Mouse (Mus musculus) C2C12 (cell line): ENCODE results near the gene Insyn1. TPM values are rescaled to one million over a fixed set of nuclear protein-coding genes. Genes with fewer than 3 reads are reported as not detected.

Source experiments
- H3K27me3 ChIP-seq: one replicate; pipeline ENCODE4 v1.6.1; 2011; ENCODE audit not compliant: control insufficient read depth, insufficient read depth, insufficient read length
- H3K36me3 ChIP-seq: one replicate; pipeline ENCODE4 v1.6.1; 2011; ENCODE audit not compliant: control insufficient read depth, insufficient read depth
- H3K4me3 ChIP-seq: one replicate; pipeline ENCODE4 v1.5.1; 2011; ENCODE audit warnings: mild to moderate bottlenecking, control low read depth; ENCODE audit not compliant: poor library complexity, insufficient read depth, severe bottlenecking
- H3K79me2 ChIP-seq: one replicate; pipeline ENCODE4 v1.6.1; 2011; ENCODE audit not compliant: control insufficient read depth, insufficient read depth
- H3K79me3 ChIP-seq: one replicate; pipeline ENCODE4 v1.6.1; 2011; ENCODE audit warnings: low read depth, control low read depth
- H3ac ChIP-seq: one replicate; pipeline ENCODE3; 2011; ENCODE audit warnings: low read depth; ENCODE audit not compliant: control insufficient read depth, insufficient read length
- CEBPB ChIP-seq: IDR thresholded peaks from one replicate; pipeline ENCODE4 v1.6.1; 2011; ENCODE audit warnings: low read depth, mild to moderate bottlenecking, control low read depth, moderate library complexity
- CTCF ChIP-seq: IDR thresholded peaks from one replicate; pipeline ENCODE4 v1.5.1; 2011; ENCODE audit not compliant: control insufficient read depth, insufficient read depth, insufficient read length
- FOSL1 ChIP-seq: IDR thresholded peaks from one replicate; pipeline ENCODE4 v1.8.0; 2011; ENCODE audit warnings: mild to moderate bottlenecking, low read length; ENCODE audit not compliant: poor library complexity, insufficient read depth, severe bottlenecking
- MAX ChIP-seq: IDR thresholded peaks from one replicate; pipeline ENCODE4 v1.6.1; 2011; ENCODE audit warnings: mild to moderate bottlenecking, control low read depth
- MYOD1 ChIP-seq: IDR thresholded peaks from one replicate; pipeline ENCODE4 v1.6.1; 2011; ENCODE audit warnings: low read depth; ENCODE audit not compliant: control insufficient read depth, insufficient read length
- MYOG ChIP-seq: IDR thresholded peaks from one replicate; pipeline ENCODE4 v1.6.1; 2011; ENCODE audit not compliant: control insufficient read depth, insufficient read length; ENCODE audit errors: extremely low read depth
- USF1 ChIP-seq: IDR thresholded peaks from one replicate; pipeline ENCODE4 v1.6.1; 2011; ENCODE audit warnings: low read depth, mild to moderate bottlenecking, control low read depth, moderate library complexity
- polyA plus RNA-seq: library from polyadenylated mRNA; unstranded; fragments of >200 nt; fragmentation: generic; extraction: Trizol; gene quantifications from one replicate; pipeline ENCODE4 v1.2.1, GENCODE M21; 2012; ENCODE audit warnings: missing spikeins

The Insyn1 gene
- polyA plus RNA-seq, 1 experiment: 23.3 TPM

DNA sequence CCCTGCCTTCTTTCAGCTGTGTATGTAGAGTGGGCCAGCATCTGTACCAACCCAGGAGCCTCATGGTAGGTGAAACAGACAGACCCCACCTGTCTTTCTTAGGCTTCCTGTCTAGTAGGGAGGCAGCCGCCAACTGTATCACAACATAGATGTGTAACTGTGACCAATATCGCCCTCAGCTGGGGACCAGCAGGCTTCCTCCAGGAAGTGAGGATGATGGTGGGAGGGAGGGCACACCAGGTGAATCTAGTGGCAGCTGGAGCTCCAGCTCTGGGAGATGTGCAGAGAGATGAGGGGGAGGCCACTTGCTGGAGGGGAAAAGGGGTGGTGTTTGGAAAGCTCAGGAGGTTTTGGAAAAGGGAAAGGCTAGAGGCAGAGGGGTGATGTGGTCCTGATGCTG is 6.6 kb downstream of the Insyn1 start:
- no peaks in the 10 kb centered on the region for H3K27me3 ChIP-seq
- H3K4me3 ChIP-seq: no peak overlapping the region
- TF ChIP-seq CEBPB: no peak
- no peak for TF ChIP-seq MAX
- no peak for TF ChIP-seq CTCF
- no peak for TF ChIP-seq MYOD1
- TF ChIP-seq USF1: no peak
- TF ChIP-seq MYOG: no peak
- TF ChIP-seq FOSL1: no peak

DNA sequence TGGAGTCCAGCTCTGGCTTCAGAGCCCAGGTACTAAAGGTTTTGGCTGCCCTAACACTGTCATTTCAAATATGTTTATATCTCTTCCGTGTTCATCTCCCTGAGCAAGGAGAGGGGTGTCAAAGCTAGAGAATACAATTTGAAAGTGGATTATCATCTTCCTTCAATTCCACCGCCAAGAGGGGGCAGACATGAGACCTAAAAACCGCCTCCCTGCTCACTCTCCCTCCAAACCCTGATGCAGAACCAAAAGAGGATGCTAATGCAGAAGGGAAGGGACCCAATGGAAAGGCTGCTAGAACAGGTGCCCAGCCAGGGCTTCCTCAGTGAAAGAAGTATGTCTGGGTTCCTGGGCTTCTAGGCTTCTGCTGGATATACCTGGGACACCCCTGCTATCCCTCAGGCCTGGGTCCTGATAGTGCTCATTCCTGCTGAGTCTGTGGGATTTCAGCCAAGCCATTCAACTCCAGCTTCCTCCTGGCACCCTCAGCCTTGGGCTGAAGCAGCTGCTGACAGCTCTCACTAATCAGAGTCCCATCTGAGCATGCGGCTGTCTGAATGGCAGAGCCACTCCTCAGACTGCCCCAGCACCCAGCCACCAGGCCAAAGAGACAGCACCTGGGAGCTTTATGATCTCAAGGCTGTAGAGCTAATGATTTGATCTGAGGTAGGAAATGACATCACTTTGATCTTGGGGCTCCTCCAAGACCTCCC is 8.2 kb downstream of the Insyn1 start:
- peak; percentile 50 for TF ChIP-seq MYOD1
- no peak for TF ChIP-seq USF1
- H3K36me3 ChIP-seq: no peaks in the 10 kb centered on the region
- no peaks in the 10 kb centered on the region for H3K79me2 ChIP-seq
- no peaks in the 10 kb centered on the region for H3K27me3 ChIP-seq
- no peak overlapping the region for H3K4me3 ChIP-seq
- no peak overlapping the region for H3ac ChIP-seq
- H3K79me3 ChIP-seq: no peaks in the 10 kb centered on the region

More for the DNA sequence above, 6.6 kb downstream of the Insyn1 start:
- H3K79me3 ChIP-seq: no peaks in the 10 kb centered on the region
- H3K79me2 ChIP-seq: no peaks in the 10 kb centered on the region
- H3ac ChIP-seq: no peak overlapping the region
- H3K36me3 ChIP-seq: no peaks in the 10 kb centered on the region

DNA sequence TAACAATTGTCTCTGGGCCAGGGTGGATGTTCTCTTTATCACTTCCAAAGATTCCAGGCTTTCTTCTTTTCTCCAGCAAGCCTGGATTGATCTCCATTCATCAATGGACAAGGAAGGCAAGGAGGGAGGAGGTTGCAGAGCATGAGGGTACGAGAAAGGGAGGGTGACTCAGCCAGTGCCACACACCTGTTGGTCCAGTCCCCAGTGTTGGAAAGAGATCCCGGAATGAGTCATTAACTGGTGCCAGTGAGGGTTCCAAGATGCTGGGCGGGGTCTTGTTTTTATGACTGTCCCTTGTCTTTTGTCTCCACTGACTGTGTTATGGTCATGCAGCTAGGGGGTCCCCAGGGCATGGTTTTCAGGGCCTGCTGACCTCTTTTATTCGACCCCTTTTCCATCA is 9.5 kb downstream of the Insyn1 start:
- no peaks in the 10 kb centered on the region for H3K27me3 ChIP-seq
- no peak overlapping the region for H3K4me3 ChIP-seq
- no peak overlapping the region for H3ac ChIP-seq
- H3K79me3 ChIP-seq: no peaks in the 10 kb centered on the region
- TF ChIP-seq FOSL1: peak; percentile 34
- TF ChIP-seq MAX: no peak
- no peak for TF ChIP-seq CEBPB
- TF ChIP-seq MYOD1: peak; percentile 96
- no peak for TF ChIP-seq CTCF
- no peaks in the 10 kb centered on the region for H3K79me2 ChIP-seq
- H3K36me3 ChIP-seq: no peaks in the 10 kb centered on the region

DNA sequence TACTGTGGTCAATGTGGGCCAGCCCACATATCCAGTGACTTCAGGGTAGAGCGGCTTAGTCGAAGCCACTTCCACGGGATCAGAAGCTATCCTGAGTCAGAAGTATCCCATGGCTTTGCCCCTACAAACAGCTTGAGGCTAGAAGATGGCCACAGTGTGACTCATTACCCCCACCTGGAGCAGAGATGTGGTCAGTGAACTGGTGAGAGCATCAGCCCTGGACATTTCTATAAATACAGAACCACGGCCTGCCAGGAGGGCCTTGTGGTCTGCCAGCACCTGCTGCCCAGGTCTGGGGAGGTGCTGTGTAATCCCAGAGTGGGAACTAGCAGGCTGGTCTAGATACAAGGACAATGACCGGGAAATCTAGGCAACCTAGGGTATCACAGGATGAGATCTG is 12.5 kb downstream of the Insyn1 start:
- Histone ChIP-seq H3K79me3 (no peaks in the 10 kb centered on the region), H3ac (no peak overlapping the region), H3K36me3 (no peaks in the 10 kb centered on the region), H3K79me2 (no peaks in the 10 kb centered on the region), H3K4me3 (no peak overlapping the region), H3K27me3 (no peaks in the 10 kb centered on the region)
- no peak for TF ChIP-seq MYOG
- peak; percentile 68 for TF ChIP-seq MYOD1

DNA sequence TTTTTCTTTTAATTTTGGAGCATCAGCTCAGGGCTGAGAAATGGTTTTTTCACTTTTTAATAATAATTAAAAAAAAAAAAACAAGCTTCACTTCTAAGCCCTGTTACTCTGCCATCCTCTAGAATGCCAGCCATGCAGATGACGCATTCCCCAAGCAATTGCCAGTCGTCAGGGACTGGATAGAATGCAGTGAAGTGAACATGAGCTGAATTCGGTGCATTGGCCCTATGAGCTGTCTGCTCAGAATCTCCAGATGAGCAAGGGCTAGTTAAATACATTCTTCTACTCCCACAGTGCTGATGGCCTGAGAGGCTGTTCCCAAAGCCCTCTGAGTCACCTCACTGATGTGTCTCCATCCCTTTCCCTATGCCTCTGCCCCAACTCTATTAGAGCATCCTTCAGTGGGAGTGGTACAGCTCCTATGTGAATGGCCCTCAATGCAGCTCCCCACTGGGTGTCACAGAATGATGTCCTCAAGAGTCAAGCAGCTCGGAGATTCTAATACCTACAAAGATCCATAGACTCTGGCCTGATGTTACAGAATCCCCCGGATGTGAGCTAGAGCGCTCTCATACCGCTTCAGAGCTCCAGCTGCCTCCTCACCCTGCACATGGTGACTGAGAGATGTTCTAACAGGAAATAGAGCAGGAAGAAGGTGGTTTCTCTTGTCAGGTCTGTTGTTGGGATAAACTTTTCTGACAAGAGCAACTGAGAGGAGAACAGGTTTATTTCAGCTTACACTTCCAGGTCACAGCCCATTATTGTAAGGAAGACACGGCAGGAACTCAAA is 19.0 kb downstream of the Insyn1 start:
- Histone ChIP-seq H3K36me3 (no peaks in the 10 kb centered on the region), H3K79me2 (no peaks in the 10 kb centered on the region), H3K4me3 (no peak overlapping the region), H3K79me3 (no peaks in the 10 kb centered on the region), H3ac (no peak overlapping the region), H3K27me3 (no peaks in the 10 kb centered on the region)
- TF ChIP-seq FOSL1: no peak
- no peak for TF ChIP-seq MAX
- no peak for TF ChIP-seq CEBPB
- no peak for TF ChIP-seq USF1
- TF ChIP-seq MYOG: no peak
- no peak for TF ChIP-seq CTCF
- TF ChIP-seq MYOD1: no peak

- TF ChIP-seq MYOG (no peak), FOSL1 (no peak), CTCF (no peak), CEBPB (no peak), MYOD1 (no peak), USF1 (no peak), MAX (no peak)
- no peak overlapping the region for H3K4me3 ChIP-seq
Observed at GRCm38 (mm10) chr9:58510452-58510851, 22.0 kb downstream of the Insyn1 start.

More at GRCm38 (mm10) chr9:58510452-58510851, 22.0 kb downstream of the Insyn1 start:
- Histone ChIP-seq H3ac (no peak overlapping the region), H3K27me3 (no peaks in the 10 kb centered on the region), H3K36me3 (no peaks in the 10 kb centered on the region), H3K79me2 (no peaks in the 10 kb centered on the region), H3K79me3 (no peaks in the 10 kb centered on the region)
